Mouse (Mus musculus) liver, postnatal 0 days (tissue): ENCODE measurements around the gene Pdha2. TPM values are rescaled to one million over a fixed set of nuclear protein-coding genes. Genes with fewer than 3 reads are reported as not detected.

Experiments
- ATAC-seq: fragments of 200-750 bp; cut with Nextera tagmentation; 2 replicates; pipeline ENCODE4 v1.8.0; 2017; ENCODE audit warnings: mild to moderate bottlenecking, moderate library complexity
- DNase-seq: peaks from one replicate; pipeline ENCODE4 v3.0.0-alpha.2; 2016
- H3K27ac ChIP-seq: fragments of 300-500 bp; sonication (generic); 2 replicates; pipeline ENCODE4 v1.5.1; 2014; ENCODE audit warnings: antibody characterized with exemption, moderate library complexity, mild to moderate bottlenecking, low read depth
- H3K27me3 ChIP-seq: fragments of 300-500 bp; sonication (generic); 2 replicates; pipeline ENCODE4 v1.6.1; 2014; ENCODE audit warnings: low read length, control low read depth, mixed read lengths; ENCODE audit not compliant: insufficient read depth
- H3K36me3 ChIP-seq: fragments of 300-500 bp; sonication (generic); replicated peaks from 2 replicates; pipeline ENCODE4 v1.6.1; 2014; ENCODE audit warnings: mild to moderate bottlenecking, control low read depth, low read length, moderate library complexity, mixed read lengths; ENCODE audit not compliant: insufficient read depth
- H3K4me1 ChIP-seq: fragments of 300-500 bp; sonication (generic); 2 replicates; pipeline ENCODE4 v1.6.1; 2014; ENCODE audit warnings: antibody characterized with exemption, mild to moderate bottlenecking, control low read depth; ENCODE audit not compliant: insufficient read depth
- H3K4me2 ChIP-seq: fragments of 300-500 bp; sonication (generic); 2 replicates; pipeline ENCODE4 v1.6.1; 2014; ENCODE audit warnings: low read depth, mild to moderate bottlenecking, low read length, moderate library complexity, mixed read lengths
- H3K4me3 ChIP-seq: fragments of 300-500 bp; sonication (generic); 2 replicates; pipeline ENCODE4 v1.5.1; 2014; ENCODE audit warnings: low read depth, low read length
- H3K9ac ChIP-seq: fragments of 300-500 bp; sonication (generic); replicated peaks from 2 replicates; pipeline ENCODE4 v1.6.1; 2014; ENCODE audit warnings: mild to moderate bottlenecking, moderate library complexity
- H3K9me3 ChIP-seq: fragments of 300-500 bp; sonication (generic); 2 replicates; pipeline ENCODE4 v1.6.1; 2016; ENCODE audit warnings: mild to moderate bottlenecking, control low read depth, low read length, mixed read lengths
- CTCF ChIP-seq: sonication (generic); IDR thresholded peaks from 2 replicates; pipeline ENCODE4 v1.5.1; 2016; ENCODE audit warnings: antibody characterized with exemption, low read depth
- EP300 ChIP-seq: IDR thresholded peaks from 2 replicates; pipeline ENCODE4 v1.6.1; 2016; ENCODE audit warnings: antibody characterized with exemption, low read depth, mild to moderate bottlenecking
- WGBS: fragments of 180-500 bp; shearing (Covaris S2); extraction: QIAGEN DNeasy Blood & Tissue Kit; methylation state at CpG from one replicate; pipeline ENCODE4 v1.1.7; 2014; ENCODE audit not compliant: insufficient replicate concordance; 5-methylcytosine and 5-hydroxymethylcytosine counted together
- polyA plus RNA-seq: library from polyadenylated mRNA; unstranded; fragments of >200 nt; fragmentation: Nextera tagmentation; extraction: Ambion mirVana; gene quantifications from 2 replicates; pipeline ENCODE4 v1.2.1, GENCODE M21; 2015

Gene Pdha2
- polyA plus RNA-seq: not detected in 2 replicates

- Histone ChIP-seq H3K9ac (no peak within 1 kb of the TSS), H3K9me3 (no peaks in the 10 kb centered on the region), H3K4me3 (no peak within 1 kb of the TSS), H3K27me3 (no peaks in the 10 kb centered on the region), H3K27ac (no peak within 1 kb of the TSS), H3K4me1 (no peaks in the 10 kb centered on the region), H3K4me2 (no peak within 1 kb of the TSS), H3K36me3 (no peaks in the 10 kb centered on the region)
- TF ChIP-seq CTCF (no peak), EP300 (no peak)
- ATAC-seq (no peak), DNase-seq (no peak)
- 74% methylated on average over 5 of the region's 5 CpGs for WGBS
These were observed at the start of gene Pdha2 for GRCm38 (mm10) chr3:141212255-141212654. Gene Pdha2 (minus strand): TSS chr3:141212355.

- no peak overlapping the region for H3K4me3 ChIP-seq
- TF ChIP-seq EP300 (no peak), CTCF (no peak)
- no peaks in the 10 kb centered on the region for H3K27me3 ChIP-seq
- WGBS: 81% methylated on average over 1 of the region's 1 CpGs
- no peak overlapping the region for H3K27ac ChIP-seq
- no peak for ATAC-seq
- no peak overlapping the region for H3K4me2 ChIP-seq
- H3K4me1 ChIP-seq: no peaks in the 10 kb centered on the region
- no peak overlapping the region for H3K9ac ChIP-seq
- no peak for DNase-seq
- no peaks in the 10 kb centered on the region for H3K36me3 ChIP-seq
- H3K9me3 ChIP-seq: no peaks in the 10 kb centered on the region
These were observed 48.4 kb upstream of the Pdha2 start for GRCm38 (mm10) chr3:141260518-141260917.

GRCm38 (mm10) chr3:141251440-141251839 is 39.3 kb upstream of the Pdha2 start:
- Histone ChIP-seq H3K36me3 (no peaks in the 10 kb centered on the region), H3K27me3 (no peaks in the 10 kb centered on the region), H3K4me3 (no peak overlapping the region), H3K27ac (no peak overlapping the region), H3K9ac (no peak overlapping the region), H3K9me3 (no peaks in the 10 kb centered on the region), H3K4me1 (no peaks in the 10 kb centered on the region), H3K4me2 (no peak overlapping the region)
- no peak for DNase-seq
- ATAC-seq: no peak
- no peak for TF ChIP-seq EP300
- 79% methylated on average over 1 of the region's 1 CpGs for WGBS

- no peak overlapping the region for H3K4me3 ChIP-seq
- no peaks in the 10 kb centered on the region for H3K36me3 ChIP-seq
- DNase-seq (no peak), ATAC-seq (no peak)
- H3K4me2 ChIP-seq: no peak overlapping the region
- WGBS: 65% methylated on average over 5 of the region's 5 CpGs
- H3K4me1 ChIP-seq: no peaks in the 10 kb centered on the region
- H3K9me3 ChIP-seq: no peaks in the 10 kb centered on the region
- H3K27me3 ChIP-seq: no peaks in the 10 kb centered on the region
- TF ChIP-seq CTCF: no peak
- no peak for TF ChIP-seq EP300
- no peak overlapping the region for H3K27ac ChIP-seq
- H3K9ac ChIP-seq: no peak overlapping the region
These were observed 32.7 kb upstream of the Pdha2 start for GRCm38 (mm10) chr3:141244725-141245298.

- Histone ChIP-seq H3K9ac (no peak overlapping the region), H3K9me3 (no peaks in the 10 kb centered on the region), H3K36me3 (no peaks in the 10 kb centered on the region), H3K4me1 (no peaks in the 10 kb centered on the region), H3K4me2 (no peak overlapping the region), H3K27me3 (no peaks in the 10 kb centered on the region), H3K27ac (no peak overlapping the region), H3K4me3 (no peak overlapping the region)
- DNase-seq (no peak), ATAC-seq (no peak)
- WGBS: 57% methylated on average over 2 of the region's 2 CpGs
- TF ChIP-seq EP300: no peak
These were observed 25.9 kb upstream of the Pdha2 start for GRCm38 (mm10) chr3:141238071-141238470.

GRCm38 (mm10) chr3:141229148-141229547 is 17.0 kb upstream of the Pdha2 start:
- Histone ChIP-seq H3K9me3 (no peaks in the 10 kb centered on the region), H3K4me1 (no peaks in the 10 kb centered on the region), H3K27me3 (no peaks in the 10 kb centered on the region), H3K27ac (no peak overlapping the region), H3K9ac (no peak overlapping the region), H3K4me3 (no peak overlapping the region), H3K4me2 (no peak overlapping the region), H3K36me3 (no peaks in the 10 kb centered on the region)
- DNase-seq (no peak), ATAC-seq (no peak)
- TF ChIP-seq CTCF (no peak), EP300 (no peak)
- WGBS: 39% methylated on average over 2 of the region's 2 CpGs

- Histone ChIP-seq H3K4me1 (no peaks in the 10 kb centered on the region), H3K4me3 (no peak overlapping the region), H3K9ac (no peak overlapping the region), H3K27me3 (no peaks in the 10 kb centered on the region), H3K36me3 (no peaks in the 10 kb centered on the region), H3K9me3 (no peaks in the 10 kb centered on the region), H3K4me2 (no peak overlapping the region), H3K27ac (no peak overlapping the region)
- DNase-seq (no peak), ATAC-seq (no peak)
- WGBS: 35% methylated on average over 1 of the region's 1 CpGs
- no peak for TF ChIP-seq CTCF
- no peak for TF ChIP-seq EP300
These were observed 10.2 kb upstream of the Pdha2 start for GRCm38 (mm10) chr3:141222339-141222738.
